Mouse (Mus musculus) CH12.LX (cell line): ENCODE data around the gene Zfp106. TPM values are rescaled to one million over a fixed set of nuclear protein-coding genes. Genes with fewer than 3 reads are reported as not detected.

Experiments used
- DNase-seq: peaks from one replicate; pipeline ENCODE4 v3.0.0-alpha.2; 2013; ENCODE audit errors: extremely low read depth
- H3K27ac ChIP-seq: 2 replicates; pipeline ENCODE4 v1.5.1; 2012; ENCODE audit warnings: low read depth, mild to moderate bottlenecking, control low read depth, moderate library complexity; ENCODE audit not compliant: insufficient read depth
- H3K27me3 ChIP-seq: replicated peaks from 2 replicates; pipeline ENCODE3; 2012; ENCODE audit warnings: inconsistent platforms
- H3K36me3 ChIP-seq, 2 experiments: replicated peaks in 1 of 2; 2 replicates each; pipeline versions ENCODE3 to v1.6.1; 2012; ENCODE audit warnings: inconsistent platforms in 1 of 2, low read length in 1 of 2, mild to moderate bottlenecking in 1 of 2, mixed read lengths in 1 of 2, moderate library complexity in 1 of 2; ENCODE audit not compliant: control insufficient read depth in 1 of 2, insufficient read depth in 1 of 2
- H3K4me1 ChIP-seq, 2 experiments: 2 replicates each; pipeline ENCODE4 v1.6.1; 2012; ENCODE audit warnings: inconsistent platforms in 1 of 2, moderate library complexity in 1 of 2; ENCODE audit not compliant: insufficient read depth in 2 of 2, control insufficient read depth in 1 of 2
- H3K4me2 ChIP-seq: 2 replicates; pipeline ENCODE4 v1.6.1; 2012; ENCODE audit warnings: low read depth, mild to moderate bottlenecking, control low read depth; ENCODE audit not compliant: poor library complexity, insufficient read depth, severe bottlenecking
- H3K4me3 ChIP-seq, 3 experiments: fragments of 150-350 bp in 1 of 3; sonication (generic) in 1 of 3; replicated peaks in 1 of 3; 2 replicates each; pipeline versions ENCODE3 to v1.5.1; 2011 to 2012; ENCODE audit warnings: low read depth in 2 of 3, low read length in 2 of 3, mild to moderate bottlenecking in 2 of 3, moderate library complexity in 2 of 3, control low read depth in 1 of 3, improper control_type of control experiment in 1 of 3, inconsistent platforms in 1 of 3, mixed read lengths in 1 of 3; ENCODE audit not compliant: poor library complexity in 1 of 3
- H3K79me2 ChIP-seq: replicated peaks from 2 replicates; pipeline ENCODE4 v1.6.1; 2012; ENCODE audit warnings: mild to moderate bottlenecking, moderate library complexity; ENCODE audit not compliant: control insufficient read depth, poor library complexity, insufficient read depth, severe bottlenecking; ENCODE audit errors: extremely low read depth
- H3K9ac ChIP-seq: 2 replicates; pipeline ENCODE4 v1.6.1; 2012; ENCODE audit warnings: low read depth, mild to moderate bottlenecking, control low read depth, moderate library complexity; ENCODE audit not compliant: insufficient read depth
- H3K9me3 ChIP-seq: replicated peaks from 2 replicates; pipeline ENCODE3; 2012; ENCODE audit warnings: low read length, inconsistent platforms, mixed read lengths
- CHD1 ChIP-seq: IDR thresholded peaks from 2 replicates; pipeline ENCODE4 v1.6.1; 2012; ENCODE audit warnings: low read depth, low read length, improper control_type of control experiment, inconsistent platforms
- CHD2 ChIP-seq: IDR thresholded peaks from 2 replicates; pipeline ENCODE4 v1.6.1; 2011; ENCODE audit warnings: low read length, improper control_type of control experiment
- CTCF ChIP-seq, 2 experiments: IDR thresholded peaks in 1 of 2; conservative IDR thresholded peaks in 1 of 2; 2 replicates each; pipeline ENCODE4 v1.5.1; 2011 to 2012; ENCODE audit warnings: low read depth in 2 of 2, low read length in 2 of 2, improper control_type of control experiment in 1 of 2, inconsistent platforms in 1 of 2, mild to moderate bottlenecking in 1 of 2, moderate library complexity in 1 of 2
- ELF1 ChIP-seq: IDR thresholded peaks from 2 replicates; pipeline ENCODE4 v1.6.1; 2014; ENCODE audit warnings: low read depth, mild to moderate bottlenecking, inconsistent platforms, low read length, improper control_type of control experiment
- EP300 ChIP-seq: IDR thresholded peaks from 2 replicates; pipeline ENCODE4 v1.6.1; 2011; ENCODE audit warnings: low read length, improper control_type of control experiment
- ETS1 ChIP-seq: conservative IDR thresholded peaks from 2 replicates; pipeline ENCODE4 v1.6.1; 2012; ENCODE audit warnings: low read depth, mild to moderate bottlenecking, inconsistent platforms, low read length, improper control_type of control experiment, moderate library complexity
- GABPA ChIP-seq: IDR thresholded peaks from 2 replicates; pipeline ENCODE4 v1.6.1; 2012; ENCODE audit warnings: low read depth, low read length, improper control_type of control experiment, inconsistent platforms; ENCODE audit not compliant: insufficient replicate concordance
- IRF4 ChIP-seq: IDR thresholded peaks from 2 replicates; pipeline ENCODE4 v1.6.1; 2014; ENCODE audit warnings: low read depth, mild to moderate bottlenecking, inconsistent platforms, low read length, improper control_type of control experiment
- JUN ChIP-seq: IDR thresholded peaks from 2 replicates; pipeline ENCODE4 v1.6.1; 2011; ENCODE audit warnings: low read depth, mild to moderate bottlenecking, low read length, improper control_type of control experiment, moderate library complexity; ENCODE audit not compliant: insufficient read depth
- JUND ChIP-seq: conservative IDR thresholded peaks from 2 replicates; pipeline ENCODE4 v1.6.1; 2011; ENCODE audit warnings: low read depth, low read length, improper control_type of control experiment
- KAT2A ChIP-seq: IDR thresholded peaks from 2 replicates; pipeline ENCODE4 v1.6.1; 2012; ENCODE audit warnings: low read length, improper control_type of control experiment, inconsistent platforms; ENCODE audit not compliant: insufficient replicate concordance
- MAX ChIP-seq: IDR thresholded peaks from 2 replicates; pipeline ENCODE4 v1.6.1; 2011; ENCODE audit warnings: low read length, improper control_type of control experiment
- MAZ ChIP-seq: IDR thresholded peaks from 2 replicates; pipeline ENCODE4 v1.6.1; 2012; ENCODE audit warnings: low read depth, mild to moderate bottlenecking, inconsistent platforms, low read length, improper control_type of control experiment, moderate library complexity
- MYC ChIP-seq: IDR thresholded peaks from 2 replicates; pipeline ENCODE4 v1.6.1; 2011; ENCODE audit warnings: low read depth, mild to moderate bottlenecking, improper control_type of control experiment, low read length
- NELFE ChIP-seq: IDR thresholded peaks from 2 replicates; pipeline ENCODE4 v1.6.1; 2011; ENCODE audit warnings: low read depth, low read length, improper control_type of control experiment
- NRF1 ChIP-seq: IDR thresholded peaks from 2 replicates; pipeline ENCODE4 v1.6.1; 2014; ENCODE audit warnings: low read depth, mild to moderate bottlenecking, inconsistent platforms, low read length, improper control_type of control experiment, moderate library complexity
- PAX5 ChIP-seq: IDR thresholded peaks from 2 replicates; pipeline ENCODE4 v1.6.1; 2012; ENCODE audit warnings: low read length, inconsistent platforms, mixed read lengths
- POLR2AphosphoS2 ChIP-seq: IDR thresholded peaks from 2 replicates; pipeline ENCODE4 v1.6.1; 2011; ENCODE audit warnings: low read depth, low read length, improper control_type of control experiment
- RCOR1 ChIP-seq: conservative IDR thresholded peaks from 2 replicates; pipeline ENCODE4 v1.6.1; 2012; ENCODE audit warnings: low read depth, mild to moderate bottlenecking, inconsistent platforms, low read length, improper control_type of control experiment
- SIN3A ChIP-seq: IDR thresholded peaks from 2 replicates; pipeline ENCODE4 v1.6.1; 2012; ENCODE audit warnings: low read length, improper control_type of control experiment, inconsistent platforms
- SMC3 ChIP-seq: IDR thresholded peaks from 2 replicates; pipeline ENCODE4 v1.6.1; 2011; ENCODE audit warnings: low read depth, low read length, improper control_type of control experiment
- TBP ChIP-seq: conservative IDR thresholded peaks from 2 replicates; pipeline ENCODE4 v1.6.1; 2011; ENCODE audit warnings: low read depth, low read length, improper control_type of control experiment
- UBTF ChIP-seq: IDR thresholded peaks from 2 replicates; pipeline ENCODE4 v1.6.1; 2012; ENCODE audit warnings: low read depth, mild to moderate bottlenecking, inconsistent platforms, low read length, improper control_type of control experiment, moderate library complexity
- USF1 ChIP-seq: IDR thresholded peaks from 2 replicates; pipeline ENCODE4 v1.6.1; 2014; ENCODE audit warnings: low read depth, mild to moderate bottlenecking, inconsistent platforms, low read length, improper control_type of control experiment
- ZC3H11A ChIP-seq: IDR thresholded peaks from 2 replicates; pipeline ENCODE4 v1.6.1; 2012; ENCODE audit warnings: low read depth, mild to moderate bottlenecking, inconsistent platforms, low read length, improper control_type of control experiment
- ZKSCAN1 ChIP-seq: IDR thresholded peaks from 2 replicates; pipeline ENCODE4 v1.6.1; 2012; ENCODE audit warnings: low read depth, inconsistent platforms, low read length, improper control_type of control experiment, borderline replicate concordance
- ZMIZ1 ChIP-seq: IDR thresholded peaks from 2 replicates; pipeline ENCODE4 v1.6.1; 2012; ENCODE audit warnings: low read depth, mild to moderate bottlenecking, inconsistent platforms, low read length, improper control_type of control experiment
- ZNF384 ChIP-seq: IDR thresholded peaks from 2 replicates; pipeline ENCODE4 v1.6.1; 2012; ENCODE audit warnings: low read depth, low read length, improper control_type of control experiment, inconsistent platforms
- dilution Hi-C: fragments of 300-500 bp; cut with MboI; formaldehyde crosslinking; loops from 2 replicates; pipeline ENCODE4 v1.14.3; 2020; ENCODE audit warnings: low sequenced_read_pairs; ENCODE audit not compliant: extremely low pct_unique_long_range_greater_than_20kb, extremely low pct_ligation_motif_present
- in situ Hi-C: fragments of 300-500 bp; cut with MboI; formaldehyde crosslinking; loops from 3 replicates; pipeline ENCODE4 v1.14.3; 2019; ENCODE audit warnings: low sequenced_read_pairs, low pct_ligation_motif_present, low pct_unique_long_range_greater_than_20kb, mixed read lengths
- polyA plus RNA-seq: library from polyadenylated mRNA; unstranded; fragments of >175 nt; gene quantifications from 2 replicates; pipeline ENCODE4 v1.2.1, GENCODE M21; 2012; ENCODE audit warnings: low read depth; ENCODE audit not compliant: insufficient read length
- total RNA-seq, 2 experiments: library from RNA; depleted of rRNA; stranded (reverse); fragments of 300-350 nt in 1 of 2; fragments of >200 nt in 1 of 2; gene quantifications; 2 replicates each; pipeline ENCODE4 v1.2.3; 2012 to 2014

The Zfp106 gene
- total and polyA plus RNA-seq, 3 experiments, result 93.8 to 183 (median 130) TPM

- no peak overlapping the region for H3K27ac ChIP-seq
- no peak overlapping the region for H3K4me3 ChIP-seq
- no peak overlapping the region for H3K4me2 ChIP-seq
- H3K79me2 ChIP-seq, result no peaks in the 10 kb centered on the region
- dilution Hi-C loops (no loop called here), in situ Hi-C loops (loop anchor here (5.0 to 10.0 kb wide), 2 partner anchors 128 to 181 kb away; no protein-coding TSS in a partner anchor)
- H3K36me3 ChIP-seq, result peaks cover 0 to 18% of the 10 kb centered on the region in 2 experiments
- H3K9me3 ChIP-seq, result no peaks in the 10 kb centered on the region
- DNase-seq, result no peak
- no peak for TF ChIP-seq CHD1
- no peak for TF ChIP-seq POLR2AphosphoS2
- no peak for TF ChIP-seq CTCF (conservative IDR thresholded peaks at IDR 0.05 in 1 of 2, IDR thresholded peaks at IDR 0.05 in 1 of 2; ENCODE audit: low read depth in 2 of 2, low read length in 2 of 2)
- no peak for TF ChIP-seq TBP
- TF ChIP-seq ETS1, result no peak
- TF ChIP-seq ZKSCAN1, result no peak
- TF ChIP-seq CHD2, result no peak
- TF ChIP-seq SMC3, result no peak
- TF ChIP-seq EP300, result no peak
- no peak for TF ChIP-seq JUN
- no peak for TF ChIP-seq SIN3A
- TF ChIP-seq NELFE, result no peak
- TF ChIP-seq GABPA, result no peak
- TF ChIP-seq KAT2A, result no peak
- TF ChIP-seq ZC3H11A, result no peak
- no peak for TF ChIP-seq MYC
- no peak for TF ChIP-seq PAX5
- TF ChIP-seq USF1, result no peak
- TF ChIP-seq UBTF, result no peak
- no peaks in the 10 kb centered on the region for H3K27me3 ChIP-seq
- no peak overlapping the region for H3K9ac ChIP-seq
- H3K4me1 ChIP-seq, result peaks cover 21 to 33% of the 10 kb centered on the region in 2 experiments
Measured at GRCm38 (mm10) chr2:120484241-120484640, 79.4 kb downstream of the Zfp106 start.

GRCm38 (mm10) chr2:120482506-120483389, 80.9 kb downstream of the Zfp106 start:
- in situ Hi-C loops (loop anchor here (5.0 to 10.0 kb wide), 2 partner anchors 130 to 182 kb away; no protein-coding TSS in a partner anchor), dilution Hi-C loops (no loop called here)
- peak overlapping the region; percentile 12 to 34 (median 26) for H3K4me3 ChIP-seq
- H3K9me3 ChIP-seq, result no peaks in the 10 kb centered on the region
- no peak overlapping the region for H3K9ac ChIP-seq
- no peaks in the 10 kb centered on the region for H3K27me3 ChIP-seq
- peak overlapping the region; percentile 82 for H3K4me2 ChIP-seq
- peaks cover 0 to 10% of the 10 kb centered on the region in 2 experiments for H3K36me3 ChIP-seq
- peak; percentile 64 for DNase-seq
- H3K79me2 ChIP-seq, result no peaks in the 10 kb centered on the region
- H3K4me1 ChIP-seq, result peaks cover 21 to 33% of the 10 kb centered on the region in 2 experiments
- H3K27ac ChIP-seq, result 0 out of 2 replicates have a peak overlapping the region, but pooled peaks have one; percentile 35
- no peak; the same call in 1 of the 2 replicates for TF ChIP-seq MAZ
- 0 out of 2 replicates have a peak, but pooled peaks have one; percentile 38 for TF ChIP-seq ZNF384
- TF ChIP-seq PAX5, result no peak
- TF ChIP-seq UBTF, result no peak
- TF ChIP-seq JUN, result no peak
- TF ChIP-seq ZKSCAN1, result no peak
- TF ChIP-seq GABPA, result no peak
- no peak for TF ChIP-seq ZC3H11A
- TF ChIP-seq RCOR1, result no peak
- no peak for TF ChIP-seq JUND
- 0 out of 2 replicates have a peak, but pooled peaks have one; percentile 24 for TF ChIP-seq MAX
- 0 out of 2 replicates have a peak, but pooled peaks have one; percentile 49 for TF ChIP-seq SIN3A
- TF ChIP-seq KAT2A, result no peak
- TF ChIP-seq ZMIZ1, result no peak
- TF ChIP-seq NRF1, result no peak
- TF ChIP-seq ELF1, result no peak; the same call in 1 of the 2 replicates
- no peak for TF ChIP-seq USF1
- no peak for TF ChIP-seq CHD2
- TF ChIP-seq IRF4, result 0 out of 2 replicates have a peak, but pooled peaks have one; percentile 23
- TF ChIP-seq CTCF (conservative IDR thresholded peaks at IDR 0.05 in 1 of 2, IDR thresholded peaks at IDR 0.05 in 1 of 2; ENCODE audit: low read depth in 2 of 2, low read length in 2 of 2), result no peak
- TF ChIP-seq SMC3, result no peak
